Mouse (Mus musculus) subcutaneous adipose tissue, adult 2 months (tissue): ENCODE measurements around the gene Nlrc5. TPM values are rescaled to one million over a fixed set of nuclear protein-coding genes. Genes with fewer than 3 reads are reported as not detected.

Experiments used
- polyA plus RNA-seq: library from polyadenylated mRNA; depleted of rRNA; stranded (reverse); fragments of >200 nt; gene quantifications from 2 replicates; pipeline ENCODE4 v1.2.3, GENCODE M21; 2012; ENCODE audit warnings: low replicate concordance; rRNA removed

Gene Nlrc5
- polyA plus RNA-seq: 20.6 and 29.4 TPM in 2 replicates

DNA sequence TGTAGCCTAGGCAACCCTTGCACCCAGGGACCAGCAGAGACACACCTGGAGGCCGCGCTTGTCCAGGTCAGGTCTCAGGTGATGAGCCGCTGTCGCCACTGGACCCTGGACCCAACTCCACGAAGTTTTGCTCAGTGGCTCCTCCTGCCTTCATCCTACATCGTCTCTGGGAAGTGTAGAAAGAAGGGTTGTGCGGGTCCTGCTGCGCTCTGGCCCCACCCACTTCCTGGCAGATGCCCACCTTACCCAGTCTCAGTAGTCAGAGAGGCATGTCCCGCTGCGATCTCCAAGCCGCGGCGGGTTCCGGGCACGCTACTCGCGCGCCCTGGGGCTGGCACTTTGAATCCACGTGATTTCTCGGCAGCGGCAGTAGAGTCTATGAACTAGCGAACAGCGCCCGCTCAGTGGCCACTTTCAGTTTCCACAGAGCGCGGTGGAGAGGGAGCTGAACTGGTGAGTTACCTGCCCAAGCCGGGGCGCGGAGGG lies at the start of gene Nlrc5:
Gene Nlrc5, plus strand, starts transcription at position 376 of the 486 bp plus-strand sequence.

DNA sequence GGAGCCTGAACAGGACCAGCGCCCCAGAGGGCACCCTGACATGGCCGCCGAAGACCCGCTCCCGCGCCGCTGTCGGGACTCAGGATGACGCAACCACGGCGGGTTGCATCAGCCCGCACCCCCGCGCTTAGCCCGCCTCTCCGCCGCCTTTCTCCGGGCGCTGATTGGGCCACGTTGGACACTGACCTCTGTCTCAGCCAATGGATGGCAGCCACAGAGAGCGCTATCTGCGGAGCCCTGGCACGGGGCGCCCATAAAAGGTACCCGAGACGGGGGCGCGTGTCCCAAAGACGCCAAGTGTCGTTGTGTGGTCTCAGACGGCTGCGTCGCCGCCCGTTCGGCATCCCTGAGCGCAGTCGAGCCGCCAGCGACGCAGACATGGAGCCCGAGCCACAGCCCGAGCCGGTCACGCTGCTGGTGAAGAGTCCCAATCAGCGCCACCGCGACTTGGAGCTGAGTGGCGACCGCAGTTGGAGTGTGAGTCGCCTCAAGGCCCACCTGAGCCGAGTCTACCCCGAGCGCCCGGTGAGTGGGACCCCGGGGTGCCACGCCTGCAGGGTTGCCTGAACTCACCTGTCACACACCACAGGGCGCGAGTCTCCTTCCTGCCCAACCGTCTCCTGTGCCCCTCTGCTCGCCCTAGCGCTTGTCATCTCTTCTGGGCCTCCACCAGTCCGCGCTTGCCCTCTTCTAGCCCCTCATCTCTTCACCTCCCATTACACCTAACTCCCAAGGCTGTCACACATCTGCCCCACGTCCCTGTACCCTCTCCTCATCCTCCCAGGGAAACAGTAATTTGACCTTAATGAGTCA lies 47.7 kb upstream of the Nlrc5 start, which contains the start of gene Herpud1:
Gene Herpud1, plus strand, starts transcription at position 225 of the 813 bp plus-strand sequence.

DNA sequence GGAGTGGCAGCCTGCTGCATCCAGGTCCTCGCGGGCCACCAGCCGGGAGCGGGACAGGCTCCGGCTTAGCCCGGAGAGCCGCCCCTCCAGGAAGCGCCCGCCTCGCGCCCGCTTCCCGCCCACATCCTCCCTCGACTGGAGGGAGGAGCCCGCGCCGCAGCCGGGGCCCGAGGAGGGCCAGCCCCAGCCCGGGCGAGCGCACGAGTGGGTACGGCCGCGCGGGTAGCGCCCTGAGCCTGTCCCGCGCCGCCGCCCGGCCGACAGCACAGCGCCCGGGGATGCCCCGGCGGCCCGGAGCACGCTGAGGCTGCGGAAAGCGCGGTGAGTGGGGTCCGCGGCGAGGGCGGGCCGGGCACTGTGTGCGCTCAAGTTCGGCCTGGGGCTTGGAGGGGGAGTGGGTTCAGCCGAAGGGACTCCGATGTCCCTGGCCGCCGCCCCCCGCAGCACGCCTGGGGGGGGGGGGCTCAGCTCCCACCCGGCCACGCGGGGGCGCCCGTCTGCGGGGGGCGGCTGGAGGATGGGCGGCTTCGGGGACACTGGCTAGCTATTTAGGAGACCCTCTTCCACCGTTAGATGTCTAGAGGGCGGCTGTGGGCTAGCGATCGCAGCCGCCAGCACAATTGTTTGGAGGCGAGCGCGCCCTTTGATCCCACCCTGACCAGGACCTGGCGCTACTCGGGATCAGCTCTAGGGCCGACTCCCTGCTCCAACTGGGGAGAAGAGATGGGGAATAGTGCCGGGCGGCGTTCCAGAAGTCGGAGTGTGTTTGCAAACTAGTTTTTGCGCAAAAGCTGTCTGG lies 98.9 kb downstream of the Nlrc5 start, which contains the start of gene Cpne2:
Gene Cpne2, plus strand, starts transcription at position 118 of the 799 bp plus-strand sequence.

Other genes with a start within 250 kb of the Nlrc5 start
- 16.0 and 25.3 TPM in 2 replicates for gene Nup93, start 219.8 kb upstream of the Nlrc5 start, polyA plus RNA-seq
- 0.07 and 0.19 TPM in 2 replicates for gene Slc12a3, start 105.2 kb upstream of the Nlrc5 start, polyA plus RNA-seq
- 137 and 179 TPM in 2 replicates for gene Herpud1, start 47.9 kb upstream of the Nlrc5 start, polyA plus RNA-seq
- gene Cpne2, start 98.6 kb downstream of the Nlrc5 start, polyA plus RNA-seq: 44.4 and 124 TPM in 2 replicates
- 8.9 and 11.7 TPM in 2 replicates for gene Rspry1, start 167.6 kb downstream of the Nlrc5 start, polyA plus RNA-seq
- gene Fam192a, start 167.6 kb downstream of the Nlrc5 start, polyA plus RNA-seq: 19.9 and 21.5 TPM in 2 replicates
- gene Arl2bp, start 232.2 kb downstream of the Nlrc5 start, polyA plus RNA-seq: 104 and 142 TPM in 2 replicates